Mouse (Mus musculus) intestine, postnatal 0 days (tissue): ENCODE measurements around the gene Ugt1a6a. TPM values are rescaled to one million over a fixed set of nuclear protein-coding genes. Genes with fewer than 3 reads are reported as not detected.
"Not testable (repeated sequence)": the region's sequence is repeated elsewhere in the genome, so short reads cannot be mapped to it uniquely, and the experiment has no call there.

Experiments
- ATAC-seq: fragments of 200-750 bp; cut with Nextera tagmentation; 2 replicates; pipeline ENCODE4 v1.8.0; 2017; ENCODE audit warnings: mild to moderate bottlenecking, moderate TSS enrichment, moderate library complexity
- H3K27ac ChIP-seq: fragments of 300-500 bp; sonication (generic); 2 replicates; pipeline ENCODE4 v1.5.1; 2014; ENCODE audit warnings: mild to moderate bottlenecking, low read depth, low read length, moderate library complexity
- H3K27me3 ChIP-seq: fragments of 300-500 bp; sonication (generic); replicated peaks from 2 replicates; pipeline ENCODE4 v1.6.1; 2014; ENCODE audit warnings: low read length, mixed read lengths; ENCODE audit not compliant: control insufficient read depth, insufficient read depth
- H3K36me3 ChIP-seq: fragments of 300-500 bp; sonication (generic); 2 replicates; pipeline ENCODE4 v1.6.1; 2014; ENCODE audit warnings: mild to moderate bottlenecking, moderate library complexity; ENCODE audit not compliant: control insufficient read depth, insufficient read depth
- H3K4me1 ChIP-seq: fragments of 300-500 bp; sonication (generic); replicated peaks from 2 replicates; pipeline ENCODE4 v1.6.1; 2014; ENCODE audit warnings: antibody characterized with exemption, low read length, mixed read lengths; ENCODE audit not compliant: control insufficient read depth, insufficient read depth
- H3K4me2 ChIP-seq: fragments of 300-500 bp; sonication (generic); replicated peaks from 2 replicates; pipeline ENCODE4 v1.6.1; 2014; ENCODE audit warnings: low read depth, mild to moderate bottlenecking, moderate library complexity
- H3K4me3 ChIP-seq: fragments of 300-500 bp; sonication (generic); 2 replicates; pipeline ENCODE4 v1.5.1; 2014; ENCODE audit warnings: low read depth, low read length
- H3K9ac ChIP-seq: fragments of 300-500 bp; sonication (generic); 2 replicates; pipeline ENCODE4 v1.6.1; 2014; ENCODE audit warnings: mild to moderate bottlenecking, low read depth, low read length
- H3K9me3 ChIP-seq: fragments of 300-500 bp; sonication (generic); 2 replicates; pipeline ENCODE4 v1.6.1; 2016; ENCODE audit warnings: mixed run types; ENCODE audit not compliant: control insufficient read depth
- CTCF ChIP-seq: sonication (generic); IDR thresholded peaks from 2 replicates; pipeline ENCODE4 v1.5.1; 2016; ENCODE audit warnings: low read depth, mild to moderate bottlenecking, control low read depth, antibody characterized with exemption, moderate library complexity
- WGBS: fragments of 180-500 bp; shearing (Covaris S2); extraction: QIAGEN DNeasy Blood & Tissue Kit; methylation state at CpG from one replicate; pipeline ENCODE4 v1.1.7; 2014; 5-methylcytosine and 5-hydroxymethylcytosine counted together
- polyA plus RNA-seq: library from polyadenylated mRNA; unstranded; fragments of >200 nt; fragmentation: Nextera tagmentation; extraction: Ambion mirVana; gene quantifications from 2 replicates; pipeline ENCODE4 v1.2.1, GENCODE M21; 2015

Gene Ugt1a6a
- polyA plus RNA-seq, 1 experiment from 2014 or later = 5.7 TPM

DNA sequence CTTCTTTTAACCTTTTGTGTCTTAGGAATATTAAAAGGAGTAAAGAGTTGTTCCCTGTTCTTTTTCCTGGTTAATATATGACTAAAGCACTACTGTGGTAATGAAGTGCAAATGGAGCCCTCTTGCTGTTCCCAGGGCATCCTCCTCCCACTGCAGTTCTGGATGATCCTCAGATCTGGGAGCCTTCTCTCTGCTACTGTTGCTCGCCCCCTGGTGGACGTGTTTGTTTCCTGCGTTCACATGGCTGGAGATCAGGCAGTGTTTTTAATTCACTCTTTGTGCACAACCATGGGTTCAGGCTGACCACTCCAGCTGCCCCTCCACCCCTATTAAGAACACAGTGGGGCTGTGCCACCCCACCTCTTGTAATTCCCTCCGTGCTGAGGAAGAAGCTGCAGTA is 14.1 kb upstream of the Ugt1a6a start:
- H3K9me3 ChIP-seq, H3K9ac ChIP-seq, H3K36me3 ChIP-seq, H3K27ac ChIP-seq, H3K4me3 ChIP-seq, H3K27me3 ChIP-seq, H3K4me2 ChIP-seq, H3K4me1 ChIP-seq: not testable (repeated sequence)
- TF ChIP-seq CTCF = peak; percentile 64
- peak; percentile 54 for ATAC-seq
- 17% methylated on average over 4 of the region's 4 CpGs for WGBS

DNA sequence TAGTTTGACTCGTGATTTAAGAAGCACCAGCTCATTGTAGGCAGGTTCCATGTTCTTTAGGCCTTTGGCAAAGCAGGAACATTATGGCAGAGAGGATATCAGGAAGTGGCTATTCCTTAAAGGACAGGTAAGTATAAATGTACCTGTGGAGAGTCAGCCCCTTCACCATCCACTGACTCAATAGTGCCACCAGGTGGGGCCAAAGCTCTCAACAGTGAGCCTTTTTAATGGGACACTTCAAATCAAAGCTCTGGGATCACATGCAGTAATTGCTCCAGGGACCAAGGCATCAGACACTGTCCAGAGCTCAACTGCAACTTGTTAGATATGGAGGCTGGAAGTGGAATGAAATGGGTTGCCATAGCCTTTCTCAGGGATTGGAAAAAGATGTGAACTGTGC is 13.1 kb upstream of the Ugt1a6a start:
- H3K4me1 ChIP-seq, H3K9ac ChIP-seq, H3K4me2 ChIP-seq, H3K27me3 ChIP-seq, H3K36me3 ChIP-seq, H3K27ac ChIP-seq, H3K9me3 ChIP-seq, ATAC-seq, H3K4me3 ChIP-seq: not testable (repeated sequence)
- no CpG with 5 or more reads among the region's 1 CpGs for WGBS
- peak; percentile 67 for TF ChIP-seq CTCF

GRCm38 (mm10) chr1:88125827-88126360 is 8.7 kb upstream of the Ugt1a6a start:
- H3K9ac ChIP-seq, H3K4me3 ChIP-seq, H3K36me3 ChIP-seq, H3K4me2 ChIP-seq, ATAC-seq, H3K9me3 ChIP-seq, H3K4me1 ChIP-seq, H3K27ac ChIP-seq, H3K27me3 ChIP-seq: not testable (repeated sequence)
- WGBS = 81% methylated on average over 4 of the region's 4 CpGs
- peak; percentile 55 for TF ChIP-seq CTCF

DNA sequence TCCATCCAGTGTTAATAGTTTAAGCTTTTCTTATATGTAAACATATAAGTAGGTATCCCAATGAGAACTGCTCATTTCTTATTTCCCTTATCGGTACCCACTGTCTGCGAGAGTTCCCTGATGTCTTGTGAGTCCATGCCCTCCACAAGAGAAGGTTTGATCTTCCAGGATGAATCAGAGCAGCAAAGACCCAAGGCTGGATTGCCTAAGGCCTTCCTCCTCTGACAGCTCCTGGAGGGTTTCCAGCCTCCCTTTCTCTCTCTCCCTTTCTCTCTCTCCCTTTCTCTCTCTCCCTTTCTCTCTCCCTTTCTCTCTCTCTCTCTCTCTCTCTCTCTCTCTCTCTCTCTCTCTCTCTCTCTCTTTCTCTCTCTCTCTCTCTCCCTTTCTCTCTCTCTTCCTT is 5.5 kb upstream of the Ugt1a6a start:
- H3K4me2 ChIP-seq, H3K9ac ChIP-seq, H3K4me1 ChIP-seq, H3K9me3 ChIP-seq, H3K36me3 ChIP-seq, H3K27me3 ChIP-seq, H3K4me3 ChIP-seq, H3K27ac ChIP-seq, ATAC-seq: not testable (repeated sequence)
- 76% methylated on average over 2 of the region's 2 CpGs for WGBS

DNA sequence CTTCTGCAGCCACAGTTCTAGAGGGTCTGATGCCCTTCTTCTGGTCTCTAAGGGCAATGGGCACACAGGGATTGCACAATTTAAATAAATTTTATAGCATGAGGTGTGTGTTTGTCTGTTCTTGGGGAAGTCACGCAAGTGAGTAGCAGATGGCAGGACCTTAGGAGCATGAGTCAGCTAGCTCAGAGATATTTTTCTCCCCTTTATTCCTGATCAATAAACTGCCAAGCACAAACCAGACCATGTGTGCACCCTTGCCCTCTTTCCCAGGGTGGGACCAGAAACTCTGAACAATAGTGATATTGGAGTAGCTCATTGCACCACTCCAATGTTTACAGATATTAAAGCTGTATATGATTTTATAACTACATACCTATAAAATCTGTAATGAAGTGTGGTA is 4.4 kb upstream of the Ugt1a6a start:
- not testable (repeated sequence) for H3K27me3 ChIP-seq, H3K36me3 ChIP-seq
- WGBS = 28% methylated on average over 1 of the region's 1 CpGs

GRCm38 (mm10) chr1:88133908-88134456 is 627 bp upstream of the Ugt1a6a start:
- Histone ChIP-seq H3K4me2 (no peak overlapping the region), H3K27ac (peak overlapping the region; percentile 22), H3K9me3 (no peaks in the 10 kb centered on the region), H3K36me3 (no peaks in the 10 kb centered on the region), H3K27me3 (no peaks in the 10 kb centered on the region), H3K9ac (no peak overlapping the region), H3K4me3 (no peak overlapping the region), H3K4me1 (peaks cover 5% of the 10 kb centered on the region; the same call in 1 of the 2 replicates)
- 27% methylated on average over 3 of the region's 3 CpGs for whole genome bisulfite sequencing
- no peak for ATAC-seq
- TF ChIP-seq CTCF = no peak

More for the DNA sequence above, 4.4 kb upstream of the Ugt1a6a start:
- ATAC-seq = peak; percentile 70
- not testable (repeated sequence) for H3K9ac ChIP-seq, H3K4me2 ChIP-seq, H3K4me3 ChIP-seq, H3K9me3 ChIP-seq, H3K27ac ChIP-seq, H3K4me1 ChIP-seq

DNA sequence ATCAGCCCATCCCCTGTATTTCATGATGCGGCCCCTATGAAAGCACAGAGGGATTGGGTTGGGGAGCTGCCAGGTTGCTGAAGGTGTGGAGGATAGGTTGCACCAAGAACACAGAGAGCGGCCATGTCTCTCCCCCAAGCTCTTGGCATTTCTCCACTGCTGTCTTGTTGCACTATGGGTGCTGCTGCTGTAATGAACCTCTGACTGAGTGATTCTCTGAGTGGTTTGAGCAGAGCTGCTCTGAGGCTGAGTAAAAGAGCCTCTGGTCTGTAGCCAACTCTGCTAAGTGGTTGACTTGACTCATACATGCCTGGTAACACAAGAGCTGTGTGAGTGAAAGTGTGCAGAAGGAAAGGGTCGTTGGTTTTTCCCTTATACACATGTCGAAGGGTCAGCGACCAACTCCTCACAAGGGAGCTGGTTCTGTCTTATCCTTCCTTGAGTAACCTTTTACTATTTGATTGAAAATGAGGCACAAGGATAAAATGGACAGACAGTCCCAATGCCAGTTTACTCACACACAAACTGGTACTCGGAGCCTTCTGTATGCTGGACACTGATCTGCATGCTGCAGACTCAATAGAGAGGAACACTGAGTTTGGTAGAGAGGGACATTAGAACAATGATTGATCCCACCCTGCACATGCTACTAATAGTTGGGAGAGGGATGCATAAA is 758 bp downstream of the Ugt1a6a start:
- H3K4me3 ChIP-seq, ATAC-seq, H3K9ac ChIP-seq, H3K27ac ChIP-seq, H3K27me3 ChIP-seq, H3K4me1 ChIP-seq, H3K4me2 ChIP-seq, H3K36me3 ChIP-seq, H3K9me3 ChIP-seq: not testable (repeated sequence)
- 79% methylated on average over 5 of the region's 6 CpGs for WGBS
